Mouse (Mus musculus) thymus, adult 2 months (tissue): ENCODE measurements around the gene Rgs8.

Source experiments
- CTCF ChIP-seq: fragments of 200-500 bp; IDR thresholded peaks from 2 replicates; pipeline ENCODE4 v1.5.1; 2012; ENCODE audit warnings: mild to moderate bottlenecking, control low read depth, low read length, moderate library complexity, borderline replicate concordance; ENCODE audit not compliant: control insufficient read depth, poor library complexity, insufficient read depth; ENCODE audit errors: extremely low read depth
- POLR2A ChIP-seq: fragments of 200-500 bp; IDR thresholded peaks from 2 replicates; pipeline ENCODE4 v1.6.1; 2012; ENCODE audit warnings: mild to moderate bottlenecking, low read length, control low read depth, moderate library complexity; ENCODE audit not compliant: control insufficient read depth, poor library complexity, insufficient read depth; ENCODE audit errors: extremely low read depth

DNA sequence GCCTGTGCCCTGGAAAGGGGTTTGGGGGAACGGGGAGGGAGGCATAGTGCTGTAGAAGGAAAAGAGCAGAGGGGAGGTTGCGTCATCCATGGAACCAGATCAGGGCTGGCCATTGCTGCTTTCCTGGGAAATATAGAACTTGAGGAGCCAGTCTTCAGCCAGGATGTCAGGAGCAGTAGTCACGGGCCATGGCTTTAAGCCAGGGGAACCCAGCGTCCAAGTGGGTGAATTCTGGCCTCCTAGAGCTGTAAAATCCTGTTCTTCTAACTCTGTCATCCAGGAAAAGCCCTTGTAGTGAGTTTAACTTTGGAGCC is 8.8 kb downstream of the Rgs8 start:
- TF ChIP-seq CTCF (no peak), POLR2A (no peak)
